Mouse (Mus musculus) midbrain, embryonic 15.5 days (tissue): Measurements from ENCODE around the gene Slc26a8. TPM values are rescaled to one million over a fixed set of nuclear protein-coding genes. Genes with fewer than 3 reads are reported as not detected.
A peak's percentile ranks its signal among the peaks of the same experiment; 100 is the strongest.

ENCODE experiments used
- ATAC-seq: fragments of 200-750 bp; cut with Nextera tagmentation; replicated peaks from 2 replicates; pipeline ENCODE4 v1.8.0; 2017; ENCODE audit warnings: moderate TSS enrichment
- H3K27ac ChIP-seq: fragments of 300-500 bp; sonication (generic); 2 replicates; pipeline ENCODE4 v1.5.1; 2015; ENCODE audit warnings: mild to moderate bottlenecking, inconsistent platforms
- H3K27me3 ChIP-seq: fragments of 300-500 bp; sonication (generic); replicated peaks from 2 replicates; pipeline ENCODE4 v1.6.1; 2015; ENCODE audit warnings: inconsistent platforms
- H3K36me3 ChIP-seq: fragments of 300-500 bp; sonication (generic); replicated peaks from 2 replicates; pipeline ENCODE4 v1.6.1; 2015; ENCODE audit warnings: inconsistent platforms
- H3K4me1 ChIP-seq: fragments of 300-500 bp; sonication (generic); 2 replicates; pipeline ENCODE4 v1.6.1; 2015; ENCODE audit warnings: inconsistent platforms
- H3K4me2 ChIP-seq: fragments of 300-500 bp; sonication (generic); 2 replicates; pipeline ENCODE4 v1.6.1; 2015; ENCODE audit warnings: inconsistent platforms, mild to moderate bottlenecking, moderate library complexity
- H3K4me3 ChIP-seq: fragments of 300-500 bp; sonication (generic); 2 replicates; pipeline ENCODE4 v1.5.1; 2015; ENCODE audit warnings: mild to moderate bottlenecking, inconsistent platforms
- H3K9ac ChIP-seq: fragments of 300-500 bp; sonication (generic); 2 replicates; pipeline ENCODE4 v1.6.1; 2015; ENCODE audit warnings: mild to moderate bottlenecking, inconsistent platforms
- H3K9me3 ChIP-seq: fragments of 300-500 bp; sonication (generic); 2 replicates; pipeline ENCODE4 v1.6.1; 2016; ENCODE audit warnings: inconsistent platforms
- WGBS: fragments of 180-500 bp; shearing (Covaris S2); methylation state at CpG from one replicate; pipeline ENCODE4 v1.1.7; 2015; ENCODE audit warnings: mixed read lengths; 5-methylcytosine and 5-hydroxymethylcytosine counted together
- polyA plus RNA-seq: library from polyadenylated mRNA; unstranded; fragments of >200 nt; fragmentation: Nextera tagmentation; extraction: Ambion mirVana; gene quantifications from 2 replicates; pipeline ENCODE4 v1.2.1, GENCODE M21; 2015

Gene Slc26a8
- polyA plus RNA-seq, 1 experiment from 2014 or later = 1.5 TPM

GRCm38 (mm10) chr17:28628248-28629124 is 61.5 kb downstream of the Slc26a8 start:
- no peak overlapping the region for H3K4me2 ChIP-seq
- H3K4me3 ChIP-seq = no peak overlapping the region
- no peaks in the 10 kb centered on the region for H3K4me1 ChIP-seq
- H3K27me3 ChIP-seq = no peaks in the 10 kb centered on the region
- H3K36me3 ChIP-seq = no peaks in the 10 kb centered on the region
- H3K9ac ChIP-seq = no peak overlapping the region
- no peaks in the 10 kb centered on the region for H3K9me3 ChIP-seq
- no peak for ATAC-seq
- WGBS = 61% methylated on average over 10 of the region's 10 CpGs
- no peak overlapping the region for H3K27ac ChIP-seq

GRCm38 (mm10) chr17:28626937-28627336 is 63.1 kb downstream of the Slc26a8 start:
- no peaks in the 10 kb centered on the region for H3K36me3 ChIP-seq
- 94% methylated on average over 2 of the region's 2 CpGs for WGBS
- H3K4me2 ChIP-seq = no peak overlapping the region
- no peaks in the 10 kb centered on the region for H3K27me3 ChIP-seq
- no peak for ATAC-seq
- 0 out of 2 replicates have a peak, but pooled peaks cover 2% of the 10 kb centered on the region for H3K4me1 ChIP-seq
- no peak overlapping the region for H3K9ac ChIP-seq
- H3K9me3 ChIP-seq = no peaks in the 10 kb centered on the region
- H3K27ac ChIP-seq = no peak overlapping the region
- no peak overlapping the region for H3K4me3 ChIP-seq

- H3K4me3 ChIP-seq = no peak overlapping the region
- peaks cover 12% of the 10 kb centered on the region for H3K4me1 ChIP-seq
- no peaks in the 10 kb centered on the region for H3K27me3 ChIP-seq
- H3K9ac ChIP-seq = no peak overlapping the region
- H3K27ac ChIP-seq = no peak overlapping the region
- no peak overlapping the region for H3K4me2 ChIP-seq
- no peak for ATAC-seq
- H3K9me3 ChIP-seq = no peaks in the 10 kb centered on the region
- H3K36me3 ChIP-seq = no peaks in the 10 kb centered on the region
- WGBS = 92% methylated on average over 15 of the region's 15 CpGs
Measured at GRCm38 (mm10) chr17:28625327-28625726, 64.7 kb downstream of the Slc26a8 start.

- ATAC-seq = no peak
- Histone ChIP-seq H3K27ac (no peak overlapping the region), H3K9me3 (no peaks in the 10 kb centered on the region), H3K27me3 (no peaks in the 10 kb centered on the region), H3K9ac (no peak overlapping the region), H3K4me3 (no peak overlapping the region), H3K4me1 (peaks cover 17% of the 10 kb centered on the region), H3K36me3 (peaks cover 4% of the 10 kb centered on the region; the same call in 1 of the 2 replicates), H3K4me2 (no peak overlapping the region)
- 85% methylated on average over 2 of the region's 2 CpGs for WGBS
Measured at GRCm38 (mm10) chr17:28624841-28625240, 65.2 kb downstream of the Slc26a8 start.

GRCm38 (mm10) chr17:28622300-28622759 is 67.7 kb downstream of the Slc26a8 start, which contains the start of gene Srpk1:
TSS of gene Srpk1 (minus strand) at chr17:28622709.
- H3K4me2 ChIP-seq = peak within 1 kb of the TSS; percentile 90
- WGBS = under 1% methylated on average over 32 of the region's 53 CpGs
- no peaks in the 10 kb centered on the region for H3K9me3 ChIP-seq
- H3K36me3 ChIP-seq = peaks cover 6% of the 10 kb centered on the region; the same call in 1 of the 2 replicates
- peak within 1 kb of the TSS; percentile 86 for H3K4me3 ChIP-seq
- H3K27ac ChIP-seq = peak within 1 kb of the TSS; percentile 91
- no peaks in the 10 kb centered on the region for H3K27me3 ChIP-seq
- peaks cover 29% of the 10 kb centered on the region for H3K4me1 ChIP-seq
- peak; percentile 95 for ATAC-seq
- peak within 1 kb of the TSS; percentile 91 for H3K9ac ChIP-seq

- under 1% methylated on average over 67 of the region's 78 CpGs for WGBS
- Histone ChIP-seq H3K4me2 (peak overlapping the region; percentile 90), H3K27me3 (no peaks in the 10 kb centered on the region), H3K9ac (peak overlapping the region; percentile 91), H3K4me1 (peaks cover 29% of the 10 kb centered on the region), H3K27ac (peak overlapping the region; percentile 91), H3K36me3 (peaks cover 6% of the 10 kb centered on the region; the same call in 1 of the 2 replicates), H3K4me3 (peak overlapping the region; percentile 86), H3K9me3 (no peaks in the 10 kb centered on the region)
- ATAC-seq = peak; percentile 80
Measured at GRCm38 (mm10) chr17:28621381-28622299, 68.4 kb downstream of the Slc26a8 start.

GRCm38 (mm10) chr17:28618775-28619174 is 71.3 kb downstream of the Slc26a8 start:
- Histone ChIP-seq H3K9ac (no peak overlapping the region), H3K27me3 (no peaks in the 10 kb centered on the region), H3K4me3 (no peak overlapping the region), H3K4me1 (peaks cover 29% of the 10 kb centered on the region), H3K27ac (no peak overlapping the region), H3K36me3 (peaks cover 6% of the 10 kb centered on the region; the same call in 1 of the 2 replicates), H3K4me2 (no peak overlapping the region), H3K9me3 (no peaks in the 10 kb centered on the region)
- 98% methylated on average over 1 of the region's 1 CpGs for WGBS
- ATAC-seq = no peak

GRCm38 (mm10) chr17:28618124-28618523 is 71.9 kb downstream of the Slc26a8 start:
- Histone ChIP-seq H3K27me3 (no peaks in the 10 kb centered on the region), H3K27ac (no peak overlapping the region), H3K4me2 (no peak overlapping the region), H3K4me1 (peaks cover 29% of the 10 kb centered on the region), H3K9me3 (no peaks in the 10 kb centered on the region), H3K9ac (no peak overlapping the region), H3K4me3 (no peak overlapping the region), H3K36me3 (peaks cover 6% of the 10 kb centered on the region; the same call in 1 of the 2 replicates)
- ATAC-seq = no peak
- WGBS = 84% methylated on average over 7 of the region's 7 CpGs

GRCm38 (mm10) chr17:28617636-28618035 is 72.4 kb downstream of the Slc26a8 start:
- Histone ChIP-seq H3K4me3 (no peak overlapping the region), H3K27me3 (no peaks in the 10 kb centered on the region), H3K9ac (no peak overlapping the region), H3K27ac (no peak overlapping the region), H3K9me3 (no peaks in the 10 kb centered on the region), H3K4me2 (no peak overlapping the region), H3K36me3 (peaks cover 6% of the 10 kb centered on the region; the same call in 1 of the 2 replicates), H3K4me1 (peaks cover 27% of the 10 kb centered on the region)
- ATAC-seq = no peak
- 90% methylated on average over 10 of the region's 10 CpGs for WGBS

GRCm38 (mm10) chr17:28615332-28615731 is 74.7 kb downstream of the Slc26a8 start:
- no peak overlapping the region for H3K27ac ChIP-seq
- peaks cover 6% of the 10 kb centered on the region; the same call in 1 of the 2 replicates for H3K36me3 ChIP-seq
- H3K27me3 ChIP-seq = no peaks in the 10 kb centered on the region
- no peaks in the 10 kb centered on the region for H3K9me3 ChIP-seq
- no peak overlapping the region for H3K4me2 ChIP-seq
- H3K4me1 ChIP-seq = peaks cover 17% of the 10 kb centered on the region
- no peak overlapping the region for H3K4me3 ChIP-seq
- no peak for ATAC-seq
- no peak overlapping the region for H3K9ac ChIP-seq
- 97% methylated on average over 4 of the region's 4 CpGs for WGBS

GRCm38 (mm10) chr17:28613096-28613495 is 76.9 kb downstream of the Slc26a8 start:
- Histone ChIP-seq H3K27ac (no peak overlapping the region), H3K9ac (no peak overlapping the region), H3K4me1 (peaks cover 4% of the 10 kb centered on the region), H3K4me3 (no peak overlapping the region), H3K9me3 (no peaks in the 10 kb centered on the region), H3K27me3 (no peaks in the 10 kb centered on the region), H3K36me3 (no peaks in the 10 kb centered on the region), H3K4me2 (no peak overlapping the region)
- 90% methylated on average over 6 of the region's 6 CpGs for WGBS
- ATAC-seq = no peak

- H3K27me3 ChIP-seq = no peaks in the 10 kb centered on the region
- H3K4me2 ChIP-seq = no peak overlapping the region
- peaks cover under 1% of the 10 kb centered on the region; the same call in 1 of the 2 replicates for H3K4me1 ChIP-seq
- no peaks in the 10 kb centered on the region for H3K36me3 ChIP-seq
- no peak overlapping the region for H3K27ac ChIP-seq
- no peak for ATAC-seq
- no peak overlapping the region for H3K4me3 ChIP-seq
- no peak overlapping the region for H3K9ac ChIP-seq
- 89% methylated on average over 2 of the region's 2 CpGs for WGBS
- no peaks in the 10 kb centered on the region for H3K9me3 ChIP-seq
Measured at GRCm38 (mm10) chr17:28612603-28613002, 77.4 kb downstream of the Slc26a8 start.
